Mouse (Mus musculus): ENCODE data around the gene Hist1h1b.

- TF ChIP-seq CTCF (IDR thresholded peaks at IDR 0.05; ENCODE audit: borderline replicate concordance, extremely low read depth, insufficient read depth, insufficient read length) (peak; percentile 88; the same call in 1 of the 2 replicates), POLR2A (IDR thresholded peaks at IDR 0.05; ENCODE audit: borderline replicate concordance, extremely low read depth, insufficient read depth, insufficient read length, poor library complexity, severe bottlenecking) (no peak)
These were observed 46.2 kb downstream of the Hist1h1b start for GRCm38 (mm10) chr13:21734010-21734905.

Data from brain, embryonic 14.5 days (tissue).